Mouse (Mus musculus) midbrain, postnatal 0 days (tissue): ENCODE data around the gene Pak2. TPM values are rescaled to one million over a fixed set of nuclear protein-coding genes. Genes with fewer than 3 reads are reported as not detected.

Experiments
- ATAC-seq: fragments of 200-750 bp; cut with Nextera tagmentation; 2 replicates; pipeline ENCODE4 v1.8.0; 2017; ENCODE audit warnings: moderate number of reproducible peaks, mild to moderate bottlenecking, moderate TSS enrichment, moderate library complexity; ENCODE audit not compliant: low FRiP score
- DNase-seq: peaks from one replicate; pipeline ENCODE4 v3.0.0-alpha.2; 2015; ENCODE audit warnings: low spot score
- H3K27ac ChIP-seq: fragments of 300-500 bp; sonication (generic); 2 replicates; pipeline ENCODE4 v1.5.1; 2014; ENCODE audit warnings: low read depth, mild to moderate bottlenecking, low read length, mixed read lengths
- H3K27me3 ChIP-seq: fragments of 300-500 bp; sonication (generic); 2 replicates; pipeline ENCODE4 v1.6.1; 2014; ENCODE audit warnings: low read length, control low read depth, mixed read lengths; ENCODE audit not compliant: insufficient read depth
- H3K36me3 ChIP-seq: fragments of 300-500 bp; sonication (generic); 2 replicates; pipeline ENCODE4 v1.6.1; 2014; ENCODE audit warnings: low read length, control low read depth, mixed read lengths; ENCODE audit not compliant: insufficient read depth
- H3K4me1 ChIP-seq: fragments of 300-500 bp; sonication (generic); 2 replicates; pipeline ENCODE4 v1.6.1; 2014; ENCODE audit warnings: mild to moderate bottlenecking, control low read depth, antibody characterized with exemption, low read length, mixed read lengths; ENCODE audit not compliant: insufficient read depth
- H3K4me2 ChIP-seq: fragments of 300-500 bp; sonication (generic); 2 replicates; pipeline ENCODE4 v1.6.1; 2014; ENCODE audit warnings: low read depth, mild to moderate bottlenecking, low read length, mixed read lengths; ENCODE audit not compliant: poor library complexity, severe bottlenecking
- H3K4me3 ChIP-seq: fragments of 300-500 bp; sonication (generic); 2 replicates; pipeline ENCODE4 v1.5.1; 2014; ENCODE audit warnings: low read depth, mild to moderate bottlenecking, low read length, moderate library complexity
- H3K9ac ChIP-seq: fragments of 300-500 bp; sonication (generic); replicated peaks from 2 replicates; pipeline ENCODE4 v1.6.1; 2014; ENCODE audit warnings: mild to moderate bottlenecking, low read length, moderate library complexity, mixed read lengths; ENCODE audit not compliant: poor library complexity, severe bottlenecking
- H3K9me3 ChIP-seq: fragments of 300-500 bp; sonication (generic); 2 replicates; pipeline ENCODE4 v1.6.1; 2016; ENCODE audit warnings: low read length, control low read depth
- CTCF ChIP-seq: IDR thresholded peaks from 2 replicates; pipeline ENCODE4 v1.5.1; 2016; ENCODE audit warnings: antibody characterized with exemption, mild to moderate bottlenecking
- WGBS: fragments of 180-500 bp; shearing (Covaris S2); extraction: QIAGEN DNeasy Blood & Tissue Kit; methylation state at CpG from one replicate; pipeline ENCODE4 v1.1.7; 2014; 5-methylcytosine and 5-hydroxymethylcytosine counted together
- polyA plus RNA-seq: library from polyadenylated mRNA; unstranded; fragments of >200 nt; fragmentation: Nextera tagmentation; extraction: Ambion mirVana; gene quantifications from 2 replicates; pipeline ENCODE4 v1.2.1, GENCODE M21; 2015
- total RNA-seq: library from RNA; depleted of rRNA; stranded (reverse); fragments of >200 nt; gene quantifications from 2 replicates; pipeline ENCODE4 v1.2.3, GENCODE M21; 2014

The Pak2 gene
- total and polyA plus RNA-seq, 2 experiments from 2014 or later: 26.0 to 35.3 TPM

GRCm38 (mm10) chr16:32042367-32042766, 36.8 kb downstream of the Pak2 start:
- no peaks in the 10 kb centered on the region for H3K27me3 ChIP-seq
- DNase-seq: no peak
- TF ChIP-seq CTCF: peak; percentile 51
- no peaks in the 10 kb centered on the region for H3K9me3 ChIP-seq
- no peak overlapping the region for H3K4me3 ChIP-seq
- no peak overlapping the region for H3K27ac ChIP-seq
- no peaks in the 10 kb centered on the region for H3K4me1 ChIP-seq
- 96% methylated on average over 4 of the region's 4 CpGs for WGBS
- H3K9ac ChIP-seq: no peak overlapping the region
- H3K36me3 ChIP-seq: peaks cover 37% of the 10 kb centered on the region
- ATAC-seq: no peak
- no peak overlapping the region for H3K4me2 ChIP-seq

DNA sequence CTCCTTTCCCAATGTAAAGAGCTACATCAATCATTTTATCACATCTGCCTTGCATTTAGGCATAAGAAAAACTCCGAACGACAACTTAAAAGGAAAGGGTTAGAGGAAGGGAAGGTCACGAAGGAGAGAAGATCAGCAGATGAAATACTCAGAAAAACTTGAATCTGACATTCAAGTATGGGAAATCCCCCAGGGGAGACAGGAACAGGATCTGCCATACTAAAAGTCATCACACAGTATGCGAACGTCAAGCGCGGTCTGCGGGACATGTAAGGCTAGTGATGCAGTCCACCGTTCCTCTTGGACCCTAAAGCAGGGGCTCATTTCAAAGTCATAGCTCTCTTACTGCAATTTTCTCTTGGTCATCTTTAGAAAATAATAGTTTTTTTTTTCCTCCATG, 59.5 kb downstream of the Pak2 start:
- no peaks in the 10 kb centered on the region for H3K9me3 ChIP-seq
- no peak overlapping the region for H3K27ac ChIP-seq
- H3K4me3 ChIP-seq: no peak overlapping the region
- no peak for TF ChIP-seq CTCF
- H3K9ac ChIP-seq: no peak overlapping the region
- no peaks in the 10 kb centered on the region for H3K27me3 ChIP-seq
- no peaks in the 10 kb centered on the region for H3K4me1 ChIP-seq
- no peak for DNase-seq
- ATAC-seq: no peak
- H3K36me3 ChIP-seq: peaks cover 39% of the 10 kb centered on the region
- no peak overlapping the region for H3K4me2 ChIP-seq
- 94% methylated on average over 9 of the region's 9 CpGs for WGBS

- ATAC-seq (no peak), DNase-seq (no peak)
- no peak overlapping the region for H3K4me2 ChIP-seq
- H3K27ac ChIP-seq: no peak overlapping the region
- H3K4me3 ChIP-seq: no peak overlapping the region
- H3K9me3 ChIP-seq: no peaks in the 10 kb centered on the region
- no peaks in the 10 kb centered on the region for H3K27me3 ChIP-seq
- H3K4me1 ChIP-seq: no peaks in the 10 kb centered on the region
- no peaks in the 10 kb centered on the region for H3K36me3 ChIP-seq
- H3K9ac ChIP-seq: no peak overlapping the region
- 86% methylated on average over 4 of the region's 4 CpGs for WGBS
- TF ChIP-seq CTCF: no peak
Observed at GRCm38 (mm10) chr16:32010330-32010729, 68.8 kb downstream of the Pak2 start.

- ATAC-seq (no peak), DNase-seq (no peak)
- Histone ChIP-seq H3K27me3 (no peaks in the 10 kb centered on the region), H3K9ac (no peak overlapping the region), H3K4me3 (no peak overlapping the region), H3K4me2 (no peak overlapping the region), H3K9me3 (no peaks in the 10 kb centered on the region), H3K4me1 (no peaks in the 10 kb centered on the region), H3K27ac (no peak overlapping the region), H3K36me3 (no peaks in the 10 kb centered on the region)
- 51% methylated on average over 5 of the region's 5 CpGs for WGBS
- no peak for TF ChIP-seq CTCF
Observed at GRCm38 (mm10) chr16:32009913-32010312, 69.2 kb downstream of the Pak2 start.

- Histone ChIP-seq H3K4me1 (no peaks in the 10 kb centered on the region), H3K36me3 (no peaks in the 10 kb centered on the region), H3K4me2 (no peak overlapping the region), H3K4me3 (no peak overlapping the region), H3K9ac (no peak overlapping the region), H3K27ac (no peak overlapping the region), H3K9me3 (no peaks in the 10 kb centered on the region), H3K27me3 (no peaks in the 10 kb centered on the region)
- DNase-seq (no peak), ATAC-seq (no peak)
- WGBS: 79% methylated on average over 10 of the region's 10 CpGs
- no peak for TF ChIP-seq CTCF
Observed at GRCm38 (mm10) chr16:32008529-32009293, 70.4 kb downstream of the Pak2 start.

- no peaks in the 10 kb centered on the region for H3K27me3 ChIP-seq
- H3K4me3 ChIP-seq: no peak overlapping the region
- no peak for TF ChIP-seq CTCF
- ATAC-seq (no peak), DNase-seq (no peak)
- H3K4me2 ChIP-seq: no peak overlapping the region
- H3K9ac ChIP-seq: no peak overlapping the region
- 95% methylated on average over 3 of the region's 3 CpGs for WGBS
- no peak overlapping the region for H3K27ac ChIP-seq
- no peaks in the 10 kb centered on the region for H3K9me3 ChIP-seq
- H3K4me1 ChIP-seq: peaks cover 7% of the 10 kb centered on the region; the same call in 1 of the 2 replicates
- no peaks in the 10 kb centered on the region for H3K36me3 ChIP-seq
Observed at GRCm38 (mm10) chr16:32004731-32005130, 74.4 kb downstream of the Pak2 start.
